Mouse (Mus musculus) heart, embryonic 12.5 days (tissue): ENCODE data around the gene Ptprb. TPM values are rescaled to one million over a fixed set of nuclear protein-coding genes. Genes with fewer than 3 reads are reported as not detected.

Source experiments
- ATAC-seq: fragments of 200-750 bp; cut with Nextera tagmentation; 2 replicates; pipeline ENCODE4 v1.8.0; 2017; ENCODE audit warnings: moderate TSS enrichment, moderate library complexity; ENCODE audit not compliant: insufficient number of reproducible peaks, low FRiP score
- H3K27ac ChIP-seq: fragments of 300-500 bp; sonication (generic); 2 replicates; pipeline ENCODE4 v1.5.1; 2016; ENCODE audit warnings: mild to moderate bottlenecking, moderate library complexity; ENCODE audit not compliant: poor library complexity, severe bottlenecking
- H3K27me3 ChIP-seq: fragments of 300-500 bp; sonication (generic); replicated peaks from 2 replicates; pipeline ENCODE4 v1.6.1; 2016; ENCODE audit warnings: mild to moderate bottlenecking, moderate library complexity
- H3K36me3 ChIP-seq: fragments of 300-500 bp; sonication (generic); 2 replicates; pipeline ENCODE4 v1.6.1; 2016; ENCODE audit warnings: mild to moderate bottlenecking, moderate library complexity
- H3K4me1 ChIP-seq: fragments of 300-500 bp; sonication (generic); replicated peaks from 2 replicates; pipeline ENCODE4 v1.6.1; 2016; ENCODE audit warnings: mild to moderate bottlenecking
- H3K4me2 ChIP-seq: fragments of 300-500 bp; sonication (generic); 2 replicates; pipeline ENCODE4 v1.6.1; 2016; ENCODE audit warnings: mild to moderate bottlenecking, moderate library complexity
- H3K4me3 ChIP-seq: fragments of 300-500 bp; sonication (generic); 2 replicates; pipeline ENCODE4 v1.5.1; 2016; ENCODE audit warnings: mild to moderate bottlenecking
- H3K9ac ChIP-seq: fragments of 300-500 bp; sonication (generic); 2 replicates; pipeline ENCODE4 v1.6.1; 2016; ENCODE audit warnings: mild to moderate bottlenecking, moderate library complexity
- H3K9me3 ChIP-seq: fragments of 300-500 bp; sonication (generic); replicated peaks from 2 replicates; pipeline ENCODE4 v1.6.1; 2016; ENCODE audit warnings: mild to moderate bottlenecking, moderate library complexity
- WGBS: fragments of 180-500 bp; shearing (Covaris S2); methylation state at CpG from one replicate; pipeline ENCODE4 v1.1.7; 2016; 5-methylcytosine and 5-hydroxymethylcytosine counted together
- polyA plus RNA-seq: library from polyadenylated mRNA; unstranded; fragments of >200 nt; fragmentation: Nextera tagmentation; extraction: Ambion mirVana; gene quantifications from 2 replicates; pipeline ENCODE4 v1.2.1, GENCODE M21; 2016

Ptprb gene
- polyA plus RNA-seq = 11.1 and 14.6 TPM in 2 replicates

- Histone ChIP-seq H3K4me1 (peaks cover 23% of the 10 kb centered on the region), H3K4me3 (peak within 1 kb of the TSS; percentile 43), H3K27me3 (no peaks in the 10 kb centered on the region), H3K9ac (peak within 1 kb of the TSS; percentile 56), H3K27ac (peak within 1 kb of the TSS; percentile 68), H3K4me2 (peak within 1 kb of the TSS; percentile 39), H3K36me3 (no peaks in the 10 kb centered on the region), H3K9me3 (no peaks in the 10 kb centered on the region)
- WGBS = 47% methylated on average over 7 of the region's 7 CpGs
- no peak for ATAC-seq
Measured at GRCm38 (mm10) chr10:116275280-116275679, at the start of gene Ptprb. Ptprb (plus strand) TSS chr10:116275523.

GRCm38 (mm10) chr10:116235299-116235698 lies 40.0 kb upstream of the Ptprb start:
- Histone ChIP-seq H3K4me1 (no peaks in the 10 kb centered on the region), H3K36me3 (no peaks in the 10 kb centered on the region), H3K4me2 (no peak overlapping the region), H3K9me3 (no peaks in the 10 kb centered on the region), H3K9ac (no peak overlapping the region), H3K27ac (no peak overlapping the region), H3K27me3 (no peaks in the 10 kb centered on the region), H3K4me3 (no peak overlapping the region)
- 57% methylated on average over 5 of the region's 5 CpGs for WGBS
- ATAC-seq = no peak

GRCm38 (mm10) chr10:116242200-116242599 lies 33.1 kb upstream of the Ptprb start:
- H3K27me3 ChIP-seq = no peaks in the 10 kb centered on the region
- WGBS = 69% methylated on average over 7 of the region's 7 CpGs
- H3K27ac ChIP-seq = no peak overlapping the region
- no peak overlapping the region for H3K9ac ChIP-seq
- no peak overlapping the region for H3K4me2 ChIP-seq
- 0 out of 2 replicates have a peak, but pooled peaks cover 3% of the 10 kb centered on the region for H3K4me1 ChIP-seq
- no peak overlapping the region for H3K4me3 ChIP-seq
- H3K9me3 ChIP-seq = 0 out of 2 replicates have a peak, but pooled peaks cover 1% of the 10 kb centered on the region
- no peak for ATAC-seq
- no peaks in the 10 kb centered on the region for H3K36me3 ChIP-seq

GRCm38 (mm10) chr10:116243373-116243772 lies 31.9 kb upstream of the Ptprb start:
- no peak overlapping the region for H3K27ac ChIP-seq
- 0 out of 2 replicates have a peak, but pooled peaks cover 3% of the 10 kb centered on the region for H3K9me3 ChIP-seq
- no peak for ATAC-seq
- H3K4me3 ChIP-seq = no peak overlapping the region
- WGBS = 32% methylated on average over 7 of the region's 7 CpGs
- H3K9ac ChIP-seq = no peak overlapping the region
- 0 out of 2 replicates have a peak, but pooled peaks cover 3% of the 10 kb centered on the region for H3K4me1 ChIP-seq
- H3K4me2 ChIP-seq = no peak overlapping the region
- H3K36me3 ChIP-seq = no peaks in the 10 kb centered on the region
- H3K27me3 ChIP-seq = no peaks in the 10 kb centered on the region

- H3K27me3 ChIP-seq = no peaks in the 10 kb centered on the region
- 45% methylated on average over 2 of the region's 2 CpGs for WGBS
- no peak for ATAC-seq
Measured at GRCm38 (mm10) chr10:116245632-116246031, 29.7 kb upstream of the Ptprb start.

GRCm38 (mm10) chr10:116252668-116253067 lies 22.7 kb upstream of the Ptprb start:
- Histone ChIP-seq H3K4me1 (peaks cover 15% of the 10 kb centered on the region), H3K9me3 (no peaks in the 10 kb centered on the region), H3K4me3 (no peak overlapping the region), H3K4me2 (no peak overlapping the region), H3K27me3 (peaks cover 7% of the 10 kb centered on the region; the same call in 1 of the 2 replicates), H3K9ac (no peak overlapping the region), H3K27ac (no peak overlapping the region), H3K36me3 (no peaks in the 10 kb centered on the region)
- 67% methylated on average over 7 of the region's 7 CpGs for WGBS
- no peak for ATAC-seq

More at GRCm38 (mm10) chr10:116245632-116246031, 29.7 kb upstream of the Ptprb start:
- H3K4me1 ChIP-seq = 0 out of 2 replicates have a peak, but pooled peaks cover 3% of the 10 kb centered on the region
- H3K9ac ChIP-seq = no peak overlapping the region
- H3K36me3 ChIP-seq = no peaks in the 10 kb centered on the region
- no peak overlapping the region for H3K4me2 ChIP-seq
- 0 out of 2 replicates have a peak, but pooled peaks cover 3% of the 10 kb centered on the region for H3K9me3 ChIP-seq
- no peak overlapping the region for H3K27ac ChIP-seq
- no peak overlapping the region for H3K4me3 ChIP-seq

- 8% methylated on average over 6 of the region's 6 CpGs for WGBS
- ATAC-seq = peak; percentile 76
- no peaks in the 10 kb centered on the region for H3K9me3 ChIP-seq
- peaks cover 7% of the 10 kb centered on the region; the same call in 1 of the 2 replicates for H3K27me3 ChIP-seq
- no peaks in the 10 kb centered on the region for H3K36me3 ChIP-seq
- no peak overlapping the region for H3K4me3 ChIP-seq
- peaks cover 15% of the 10 kb centered on the region for H3K4me1 ChIP-seq
- no peak overlapping the region for H3K27ac ChIP-seq
- H3K9ac ChIP-seq = no peak overlapping the region
- no peak overlapping the region for H3K4me2 ChIP-seq
Measured at GRCm38 (mm10) chr10:116253972-116254371, 21.4 kb upstream of the Ptprb start.

GRCm38 (mm10) chr10:116259298-116259697 lies 16.0 kb upstream of the Ptprb start:
- Histone ChIP-seq H3K9ac (no peak overlapping the region), H3K27ac (no peak overlapping the region), H3K27me3 (no peaks in the 10 kb centered on the region), H3K4me3 (no peak overlapping the region), H3K9me3 (no peaks in the 10 kb centered on the region), H3K36me3 (no peaks in the 10 kb centered on the region), H3K4me2 (no peak overlapping the region), H3K4me1 (peaks cover 30% of the 10 kb centered on the region)
- 69% methylated on average over 4 of the region's 4 CpGs for WGBS
- ATAC-seq = no peak

- H3K4me1 ChIP-seq = peaks cover 35% of the 10 kb centered on the region
- no peak overlapping the region for H3K4me3 ChIP-seq
- H3K36me3 ChIP-seq = no peaks in the 10 kb centered on the region
- H3K27me3 ChIP-seq = no peaks in the 10 kb centered on the region
- H3K9ac ChIP-seq = 0 out of 2 replicates have a peak overlapping the region, but pooled peaks have one; percentile 4
- peak overlapping the region; percentile 31 for H3K4me2 ChIP-seq
- no peaks in the 10 kb centered on the region for H3K9me3 ChIP-seq
- peak; percentile 84 for ATAC-seq
- WGBS = 6% methylated on average over 13 of the region's 13 CpGs
- peak overlapping the region; percentile 93 for H3K27ac ChIP-seq
Measured at GRCm38 (mm10) chr10:116260658-116261433, 14.5 kb upstream of the Ptprb start.

GRCm38 (mm10) chr10:116261559-116261958 lies 13.8 kb upstream of the Ptprb start:
- ATAC-seq = peak; percentile 19; the same call in 1 of the 2 replicates
- H3K27me3 ChIP-seq = no peaks in the 10 kb centered on the region
- no peaks in the 10 kb centered on the region for H3K36me3 ChIP-seq
- H3K27ac ChIP-seq = peak overlapping the region; percentile 93
- peak overlapping the region; percentile 25; the same call in 1 of the 2 replicates for H3K4me2 ChIP-seq
- H3K4me1 ChIP-seq = peaks cover 40% of the 10 kb centered on the region
- no peak overlapping the region for H3K4me3 ChIP-seq
- no peaks in the 10 kb centered on the region for H3K9me3 ChIP-seq
- H3K9ac ChIP-seq = no peak overlapping the region
- WGBS = 41% methylated on average over 5 of the region's 5 CpGs

- WGBS = 61% methylated on average over 11 of the region's 11 CpGs
- H3K27ac ChIP-seq = no peak overlapping the region
- H3K36me3 ChIP-seq = no peaks in the 10 kb centered on the region
- no peak for ATAC-seq
- H3K4me2 ChIP-seq = no peak overlapping the region
- no peaks in the 10 kb centered on the region for H3K27me3 ChIP-seq
- H3K9ac ChIP-seq = no peak overlapping the region
- no peak overlapping the region for H3K4me3 ChIP-seq
- no peaks in the 10 kb centered on the region for H3K9me3 ChIP-seq
- peaks cover 56% of the 10 kb centered on the region for H3K4me1 ChIP-seq
Measured at GRCm38 (mm10) chr10:116264521-116264920, 10.8 kb upstream of the Ptprb start.
